Mouse (Mus musculus) erythroblast, embryonic 14.5 days (primary cell): ENCODE data around the gene Irak3.

ENCODE experiments used
- GATA1 ChIP-seq: IDR thresholded peaks from 2 replicates; pipeline ENCODE4 v1.6.1; 2012; ENCODE audit warnings: low read length, inconsistent platforms, mixed read lengths
- TAL1 ChIP-seq: IDR thresholded peaks from 3 replicates; pipeline ENCODE4 v1.6.1; 2012; ENCODE audit warnings: low read length, inconsistent platforms, mixed read lengths

GRCm38 (mm10) chr10:120169064-120169463 lies 32.9 kb downstream of the Irak3 start:
- TF ChIP-seq GATA1 (no peak), TAL1 (no peak)
